Mouse (Mus musculus) myocyte (in vitro differentiated cells): ENCODE data around the gene Rap1gap2. TPM values are rescaled to one million over a fixed set of nuclear protein-coding genes. Genes with fewer than 3 reads are reported as not detected.

ENCODE experiments used
- H3K27me3 ChIP-seq: one replicate; pipeline ENCODE4 v1.6.1; 2011; ENCODE audit not compliant: control insufficient read depth, insufficient read depth, insufficient read length
- H3K36me3 ChIP-seq: one replicate; pipeline ENCODE4 v1.6.1; 2011; ENCODE audit not compliant: control insufficient read depth, insufficient read depth
- H3K4me2 ChIP-seq: one replicate; pipeline ENCODE4 v1.6.1; 2011; ENCODE audit warnings: low read depth, control low read depth
- H3K4me3 ChIP-seq: one replicate; pipeline ENCODE4 v1.5.1; 2011; ENCODE audit warnings: mild to moderate bottlenecking, control low read depth, moderate library complexity
- H3K79me2 ChIP-seq: one replicate; pipeline ENCODE4 v1.6.1; 2011; ENCODE audit not compliant: control insufficient read depth, insufficient read depth
- H3ac ChIP-seq: one replicate; pipeline ENCODE4 v1.6.1; 2011; ENCODE audit not compliant: control insufficient read depth, insufficient read length
- CEBPB ChIP-seq: IDR thresholded peaks from 2 replicates; pipeline ENCODE4 v1.6.1; 2011; ENCODE audit warnings: mild to moderate bottlenecking, moderate library complexity; ENCODE audit not compliant: poor library complexity, insufficient read depth, severe bottlenecking
- E2F4 ChIP-seq: IDR thresholded peaks from one replicate; pipeline ENCODE4 v1.6.1; 2011; ENCODE audit warnings: mild to moderate bottlenecking, control low read depth, moderate library complexity; ENCODE audit not compliant: insufficient read depth
- MAX ChIP-seq: IDR thresholded peaks from one replicate; pipeline ENCODE4 v1.6.1; 2011; ENCODE audit warnings: low read depth, mild to moderate bottlenecking, control low read depth
- MYOD1 ChIP-seq, 3 experiments: IDR thresholded peaks; one replicate each; pipeline ENCODE4 v1.6.1; 2011; ENCODE audit warnings: control low read depth in 2 of 3, low read depth in 2 of 3, mild to moderate bottlenecking in 2 of 3, moderate library complexity in 1 of 3; ENCODE audit not compliant: insufficient read length in 2 of 3, control insufficient read depth in 1 of 3
- MYOG ChIP-seq, 3 experiments: IDR thresholded peaks; one replicate each; pipeline ENCODE4 v1.6.1; 2011; ENCODE audit warnings: control low read depth in 2 of 3, low read depth in 2 of 3, mild to moderate bottlenecking in 2 of 3; ENCODE audit not compliant: insufficient read length in 2 of 3, control insufficient read depth in 1 of 3, insufficient read depth in 1 of 3
- POLR2A ChIP-seq: IDR thresholded peaks from one replicate; pipeline ENCODE4 v1.6.1; 2011; ENCODE audit warnings: low read depth, mild to moderate bottlenecking, control low read depth, moderate library complexity; ENCODE audit not compliant: insufficient read length
- POLR2AphosphoS2 ChIP-seq: IDR thresholded peaks from one replicate; pipeline ENCODE4 v1.6.1; 2011; ENCODE audit warnings: low read depth, control low read depth; ENCODE audit not compliant: insufficient read length
- REST ChIP-seq: IDR thresholded peaks from one replicate; pipeline ENCODE4 v1.6.1; 2011; ENCODE audit warnings: mild to moderate bottlenecking, control low read depth, moderate library complexity; ENCODE audit not compliant: insufficient read depth, insufficient read length
- SRF ChIP-seq: IDR thresholded peaks from one replicate; pipeline ENCODE4 v1.6.1; 2011; ENCODE audit warnings: low read depth; ENCODE audit not compliant: control insufficient read depth, insufficient read length
- TCF12 ChIP-seq: IDR thresholded peaks from one replicate; pipeline ENCODE4 v1.6.1; 2011; ENCODE audit warnings: mild to moderate bottlenecking, control low read depth; ENCODE audit not compliant: poor library complexity, insufficient read depth, severe bottlenecking
- TCF3 ChIP-seq: IDR thresholded peaks from one replicate; pipeline ENCODE4 v1.6.1; 2011; ENCODE audit warnings: low read depth, control low read depth; ENCODE audit not compliant: insufficient read length
- USF1 ChIP-seq: IDR thresholded peaks from one replicate; pipeline ENCODE4 v1.6.1; 2011; ENCODE audit warnings: low read depth, mild to moderate bottlenecking, control low read depth, moderate library complexity
- polyA plus RNA-seq: library from polyadenylated mRNA; unstranded; fragments of >200 nt; fragmentation: generic; extraction: Trizol; gene quantifications from one replicate; pipeline ENCODE4 v1.2.1, GENCODE M21; 2012; ENCODE audit warnings: missing spikeins

The Rap1gap2 gene
- polyA plus RNA-seq, 1 experiment, result 43.4 TPM

GRCm38 (mm10) chr11:74577068-74577467, 33.6 kb downstream of the Rap1gap2 start:
- H3K79me2 ChIP-seq, result no peaks in the 10 kb centered on the region
- no peaks in the 10 kb centered on the region for H3K27me3 ChIP-seq
- no peak overlapping the region for H3ac ChIP-seq
- TF ChIP-seq POLR2A (no peak), MYOD1 (IDR thresholded peaks at IDR 0.05; ENCODE audit: control insufficient read depth in 1 of 3, insufficient read length in 2 of 3, low read depth in 2 of 3) (peak in 1 of 3 experiments; percentile 42), MYOG (IDR thresholded peaks at IDR 0.05; ENCODE audit: control insufficient read depth in 1 of 3, insufficient read depth in 1 of 3, insufficient read length in 2 of 3, low read depth in 2 of 3) (peak in 1 of 3 experiments; percentile 37), CEBPB (peak; percentile 91)
- no peaks in the 10 kb centered on the region for H3K36me3 ChIP-seq
- H3K4me2 ChIP-seq, result no peak overlapping the region
- H3K4me3 ChIP-seq, result no peak overlapping the region

- TF ChIP-seq TCF12 (no peak), MYOG (IDR thresholded peaks at IDR 0.05; ENCODE audit: control insufficient read depth in 1 of 3, insufficient read depth in 1 of 3, insufficient read length in 2 of 3, low read depth in 2 of 3) (no peak), POLR2A (no peak), USF1 (no peak), TCF3 (no peak), MYOD1 (IDR thresholded peaks at IDR 0.05; ENCODE audit: control insufficient read depth in 1 of 3, insufficient read length in 2 of 3, low read depth in 2 of 3) (no peak), POLR2AphosphoS2 (no peak), MAX (no peak), REST (no peak), E2F4 (no peak), SRF (no peak), CEBPB (no peak)
- H3K27me3 ChIP-seq, result no peaks in the 10 kb centered on the region
- no peaks in the 10 kb centered on the region for H3K36me3 ChIP-seq
- no peak overlapping the region for H3ac ChIP-seq
- no peak overlapping the region for H3K4me3 ChIP-seq
- no peaks in the 10 kb centered on the region for H3K79me2 ChIP-seq
- no peak overlapping the region for H3K4me2 ChIP-seq
Observed at GRCm38 (mm10) chr11:74575940-74576339, 34.8 kb downstream of the Rap1gap2 start.

GRCm38 (mm10) chr11:74574768-74575434, 35.8 kb downstream of the Rap1gap2 start:
- TF ChIP-seq TCF12 (no peak), USF1 (no peak), MAX (no peak), MYOD1 (IDR thresholded peaks at IDR 0.05; ENCODE audit: control insufficient read depth in 1 of 3, insufficient read length in 2 of 3, low read depth in 2 of 3) (no peak), POLR2A (no peak), REST (no peak), POLR2AphosphoS2 (no peak), CEBPB (no peak), MYOG (IDR thresholded peaks at IDR 0.05; ENCODE audit: control insufficient read depth in 1 of 3, insufficient read depth in 1 of 3, insufficient read length in 2 of 3, low read depth in 2 of 3) (no peak), TCF3 (no peak), SRF (no peak), E2F4 (no peak)
- Histone ChIP-seq H3ac (no peak overlapping the region), H3K27me3 (no peaks in the 10 kb centered on the region), H3K4me3 (no peak overlapping the region), H3K36me3 (no peaks in the 10 kb centered on the region), H3K4me2 (no peak overlapping the region), H3K79me2 (no peaks in the 10 kb centered on the region)

- H3K79me2 ChIP-seq, result no peaks in the 10 kb centered on the region
- no peak overlapping the region for H3K4me3 ChIP-seq
- H3K27me3 ChIP-seq, result no peaks in the 10 kb centered on the region
- H3K36me3 ChIP-seq, result no peaks in the 10 kb centered on the region
- no peak for TF ChIP-seq POLR2A
- TF ChIP-seq MYOD1 (IDR thresholded peaks at IDR 0.05; ENCODE audit: control insufficient read depth in 1 of 3, insufficient read length in 2 of 3, low read depth in 2 of 3), result peak in 1 of 3 experiments; percentile 55
- peak; percentile 97 for TF ChIP-seq CEBPB
- no peak for TF ChIP-seq MAX
- peak in 1 of 3 experiments; percentile 68 for TF ChIP-seq MYOG (IDR thresholded peaks at IDR 0.05; ENCODE audit: control insufficient read depth in 1 of 3, insufficient read depth in 1 of 3, insufficient read length in 2 of 3, low read depth in 2 of 3)
- no peak for TF ChIP-seq POLR2AphosphoS2
- no peak for TF ChIP-seq E2F4
- no peak for TF ChIP-seq TCF3
- TF ChIP-seq TCF12, result no peak
- TF ChIP-seq USF1, result no peak
- TF ChIP-seq SRF, result no peak
- no peak for TF ChIP-seq REST
- H3K4me2 ChIP-seq, result peak overlapping the region; percentile 67
- no peak overlapping the region for H3ac ChIP-seq
Observed at GRCm38 (mm10) chr11:74572459-74573061, 38.2 kb downstream of the Rap1gap2 start.
